Mouse (Mus musculus): Measurements from ENCODE around the gene Tmem86a.

DNA sequence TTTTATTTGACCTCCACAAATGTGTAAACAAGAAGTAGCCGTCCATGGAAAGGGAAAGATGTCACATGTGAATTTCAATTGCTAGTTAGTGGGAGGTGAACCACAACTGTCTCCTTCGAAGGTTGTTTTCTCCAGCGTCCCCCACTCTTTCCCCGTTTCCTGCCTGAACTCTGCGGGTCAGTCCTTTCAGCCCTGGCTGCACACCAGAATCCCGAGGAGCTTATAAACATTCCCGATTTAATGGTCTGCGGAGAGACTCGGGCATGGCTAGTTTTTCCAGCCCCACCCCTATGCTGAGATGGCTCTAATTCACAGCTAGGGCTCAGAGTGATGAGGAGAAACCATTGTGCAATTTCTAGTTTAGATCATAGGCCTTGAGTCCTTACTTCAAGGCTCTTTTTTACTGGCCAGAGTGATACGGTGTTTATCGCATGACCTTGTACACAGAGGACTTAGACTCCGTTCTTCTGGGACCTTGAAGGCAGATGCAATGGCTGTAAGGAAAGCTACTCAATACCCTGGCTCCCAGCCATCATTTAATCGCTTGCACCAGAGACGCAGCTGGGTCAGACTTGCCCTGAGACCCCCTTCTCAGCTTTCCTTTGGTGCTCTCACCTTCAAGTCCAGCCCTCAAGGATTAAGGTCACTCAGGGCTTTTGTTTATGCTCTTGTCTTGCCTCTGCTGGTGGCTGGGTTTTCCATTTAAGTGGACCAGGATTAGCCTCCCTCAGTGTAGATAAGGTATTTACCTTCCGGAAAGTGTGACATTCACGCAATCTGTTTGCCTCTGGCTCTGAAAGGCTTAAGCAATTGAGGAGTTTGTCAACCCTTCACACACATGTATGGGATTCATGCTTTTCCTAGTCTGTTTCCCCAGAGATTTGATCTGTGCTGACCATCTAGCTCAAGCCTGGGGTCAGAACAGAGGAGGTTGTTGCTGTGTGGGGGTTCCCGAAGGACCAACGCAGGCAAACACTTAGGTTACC lies 23.4 kb downstream of the Tmem86a start:
- TF ChIP-seq CTCF (IDR thresholded peaks at IDR 0.05) (no peak), EP300 (IDR thresholded peaks at IDR 0.05) (no peak)
